Mouse (Mus musculus): ENCODE data around the gene Abcb9. TPM values are rescaled to one million over a fixed set of nuclear protein-coding genes. Genes with fewer than 3 reads are reported as not detected.

Abcb9 gene
- polyA plus RNA-seq, 1 experiment from 2014 or later = 10.9 TPM

GRCm38 (mm10) chr5:124051899-124052491 is 43.6 kb downstream of the Abcb9 start:
- H3K4me3 ChIP-seq = no peak overlapping the region
- H3K9me3 ChIP-seq = no peaks in the 10 kb centered on the region
- no peaks in the 10 kb centered on the region; the same call in 1 of the 2 replicates for H3K4me1 ChIP-seq
- no peak overlapping the region for H3K27ac ChIP-seq (replicated peaks)
- H3K9ac ChIP-seq (replicated peaks) = no peak overlapping the region
- ATAC-seq (replicated peaks) = no peak
- 86% methylated on average over 11 of the region's 11 CpGs for WGBS
- no peak overlapping the region for H3K4me2 ChIP-seq (replicated peaks)
- H3K36me3 ChIP-seq = no peaks in the 10 kb centered on the region
- no peaks in the 10 kb centered on the region for H3K27me3 ChIP-seq

- Histone ChIP-seq H3K4me3 (no peak overlapping the region), H3K9me3 (no peaks in the 10 kb centered on the region), H3K27me3 (no peaks in the 10 kb centered on the region), H3K27ac (replicated peaks) (peak overlapping the region; percentile 21; the same call in 1 of the 2 replicates), H3K9ac (replicated peaks) (no peak overlapping the region), H3K36me3 (no peaks in the 10 kb centered on the region), H3K4me2 (replicated peaks) (no peak overlapping the region), H3K4me1 (peaks cover 11% of the 10 kb centered on the region)
- WGBS = 67% methylated on average over 14 of the region's 14 CpGs
- no peak for ATAC-seq (replicated peaks)
Measured at GRCm38 (mm10) chr5:124050095-124051050, 45.2 kb downstream of the Abcb9 start.

GRCm38 (mm10) chr5:124049249-124050045 is 46.2 kb downstream of the Abcb9 start:
- Histone ChIP-seq H3K27me3 (no peaks in the 10 kb centered on the region), H3K36me3 (no peaks in the 10 kb centered on the region), H3K9me3 (no peaks in the 10 kb centered on the region), H3K9ac (replicated peaks) (no peak overlapping the region), H3K27ac (replicated peaks) (0 out of 2 replicates have a peak overlapping the region, but pooled peaks have one; percentile 19), H3K4me1 (peaks cover 14% of the 10 kb centered on the region), H3K4me2 (replicated peaks) (no peak overlapping the region), H3K4me3 (no peak overlapping the region)
- 74% methylated on average over 15 of the region's 15 CpGs for WGBS
- no peak for ATAC-seq (replicated peaks)

GRCm38 (mm10) chr5:124046741-124047401 is 48.7 kb downstream of the Abcb9 start:
- WGBS = 76% methylated on average over 7 of the region's 7 CpGs
- H3K27ac ChIP-seq (replicated peaks) = peak overlapping the region; percentile 53
- no peak overlapping the region for H3K4me2 ChIP-seq (replicated peaks)
- no peaks in the 10 kb centered on the region for H3K27me3 ChIP-seq
- no peak overlapping the region for H3K9ac ChIP-seq (replicated peaks)
- no peak for ATAC-seq (replicated peaks)
- peaks cover 29% of the 10 kb centered on the region for H3K4me1 ChIP-seq
- H3K36me3 ChIP-seq = no peaks in the 10 kb centered on the region
- no peak overlapping the region for H3K4me3 ChIP-seq
- H3K9me3 ChIP-seq = no peaks in the 10 kb centered on the region

- 23% methylated on average over 11 of the region's 11 CpGs for WGBS
- H3K27ac ChIP-seq (replicated peaks) = peak overlapping the region; percentile 91
- H3K4me3 ChIP-seq = no peak overlapping the region
- H3K9me3 ChIP-seq = no peaks in the 10 kb centered on the region
- no peaks in the 10 kb centered on the region for H3K27me3 ChIP-seq
- H3K9ac ChIP-seq (replicated peaks) = no peak overlapping the region
- no peaks in the 10 kb centered on the region for H3K36me3 ChIP-seq
- H3K4me1 ChIP-seq = peaks cover 36% of the 10 kb centered on the region
- peak; percentile 52 for ATAC-seq (replicated peaks)
- no peak overlapping the region for H3K4me2 ChIP-seq (replicated peaks)
Measured at GRCm38 (mm10) chr5:124045453-124046010, 50.1 kb downstream of the Abcb9 start.

GRCm38 (mm10) chr5:124043999-124044398 is 51.6 kb downstream of the Abcb9 start:
- Histone ChIP-seq H3K27ac (replicated peaks) (peak overlapping the region; percentile 91), H3K36me3 (no peaks in the 10 kb centered on the region), H3K27me3 (no peaks in the 10 kb centered on the region), H3K9me3 (no peaks in the 10 kb centered on the region), H3K9ac (replicated peaks) (no peak overlapping the region), H3K4me3 (no peak overlapping the region), H3K4me1 (peaks cover 36% of the 10 kb centered on the region), H3K4me2 (replicated peaks) (no peak overlapping the region)
- no peak for ATAC-seq (replicated peaks)
- 50% methylated on average over 5 of the region's 5 CpGs for WGBS

- peak overlapping the region; percentile 91 for H3K27ac ChIP-seq (replicated peaks)
- no peaks in the 10 kb centered on the region for H3K36me3 ChIP-seq
- H3K9me3 ChIP-seq = no peaks in the 10 kb centered on the region
- peak overlapping the region; percentile 16; the same call in 1 of the 2 replicates for H3K9ac ChIP-seq (replicated peaks)
- no peak overlapping the region for H3K4me3 ChIP-seq
- no peaks in the 10 kb centered on the region for H3K27me3 ChIP-seq
- no peak overlapping the region for H3K4me2 ChIP-seq (replicated peaks)
- WGBS = 16% methylated on average over 10 of the region's 10 CpGs
- H3K4me1 ChIP-seq = peaks cover 36% of the 10 kb centered on the region
- peak; percentile 91 for ATAC-seq (replicated peaks)
Measured at GRCm38 (mm10) chr5:124043212-124043978, 52.2 kb downstream of the Abcb9 start.

GRCm38 (mm10) chr5:124041097-124041496 is 54.5 kb downstream of the Abcb9 start:
- WGBS = 55% methylated on average over 9 of the region's 9 CpGs
- Histone ChIP-seq H3K27me3 (no peaks in the 10 kb centered on the region), H3K4me1 (peaks cover 38% of the 10 kb centered on the region), H3K27ac (replicated peaks) (0 out of 2 replicates have a peak overlapping the region, but pooled peaks have one; percentile 25), H3K4me2 (replicated peaks) (no peak overlapping the region), H3K36me3 (no peaks in the 10 kb centered on the region), H3K9ac (replicated peaks) (no peak overlapping the region), H3K9me3 (no peaks in the 10 kb centered on the region), H3K4me3 (no peak overlapping the region)
- ATAC-seq (replicated peaks) = no peak

- 88% methylated on average over 6 of the region's 6 CpGs for WGBS
Measured at GRCm38 (mm10) chr5:124039602-124040001, 56.0 kb downstream of the Abcb9 start.

GRCm38 (mm10) chr5:124036836-124037235 is 58.8 kb downstream of the Abcb9 start:
- Histone ChIP-seq H3K27ac (replicated peaks) (peak overlapping the region; percentile 69), H3K9ac (replicated peaks) (no peak overlapping the region), H3K36me3 (no peaks in the 10 kb centered on the region), H3K4me2 (replicated peaks) (no peak overlapping the region), H3K4me1 (peaks cover 19% of the 10 kb centered on the region), H3K27me3 (no peaks in the 10 kb centered on the region), H3K9me3 (no peaks in the 10 kb centered on the region), H3K4me3 (no peak overlapping the region)
- peak; percentile 55; the same call in 1 of the 2 replicates for ATAC-seq (replicated peaks)
- WGBS = 8% methylated on average over 5 of the region's 5 CpGs

More at GRCm38 (mm10) chr5:124039602-124040001, 56.0 kb downstream of the Abcb9 start:
- H3K36me3 ChIP-seq = no peaks in the 10 kb centered on the region
- no peak for ATAC-seq (replicated peaks)
- H3K4me3 ChIP-seq = no peak overlapping the region
- no peak overlapping the region for H3K27ac ChIP-seq (replicated peaks)
- H3K9me3 ChIP-seq = no peaks in the 10 kb centered on the region
- peaks cover 29% of the 10 kb centered on the region for H3K4me1 ChIP-seq
- H3K4me2 ChIP-seq (replicated peaks) = no peak overlapping the region
- no peak overlapping the region for H3K9ac ChIP-seq (replicated peaks)
- no peaks in the 10 kb centered on the region for H3K27me3 ChIP-seq

Data from forebrain, embryonic 15.5 days (tissue).